Mouse (Mus musculus) myocyte (in vitro differentiated cells): ENCODE results near the gene Tmed9.

Source experiments
- E2F4 ChIP-seq: IDR thresholded peaks from one replicate; pipeline ENCODE4 v1.6.1; 2011; ENCODE audit warnings: mild to moderate bottlenecking, control low read depth, moderate library complexity; ENCODE audit not compliant: insufficient read depth
- MAX ChIP-seq: IDR thresholded peaks from one replicate; pipeline ENCODE4 v1.6.1; 2011; ENCODE audit warnings: low read depth, mild to moderate bottlenecking, control low read depth
- POLR2AphosphoS2 ChIP-seq: IDR thresholded peaks from one replicate; pipeline ENCODE4 v1.6.1; 2011; ENCODE audit warnings: low read depth, control low read depth; ENCODE audit not compliant: insufficient read length
- TCF12 ChIP-seq: IDR thresholded peaks from one replicate; pipeline ENCODE4 v1.6.1; 2011; ENCODE audit warnings: mild to moderate bottlenecking, control low read depth; ENCODE audit not compliant: poor library complexity, insufficient read depth, severe bottlenecking
- USF1 ChIP-seq: IDR thresholded peaks from one replicate; pipeline ENCODE4 v1.6.1; 2011; ENCODE audit warnings: low read depth, mild to moderate bottlenecking, control low read depth, moderate library complexity

DNA sequence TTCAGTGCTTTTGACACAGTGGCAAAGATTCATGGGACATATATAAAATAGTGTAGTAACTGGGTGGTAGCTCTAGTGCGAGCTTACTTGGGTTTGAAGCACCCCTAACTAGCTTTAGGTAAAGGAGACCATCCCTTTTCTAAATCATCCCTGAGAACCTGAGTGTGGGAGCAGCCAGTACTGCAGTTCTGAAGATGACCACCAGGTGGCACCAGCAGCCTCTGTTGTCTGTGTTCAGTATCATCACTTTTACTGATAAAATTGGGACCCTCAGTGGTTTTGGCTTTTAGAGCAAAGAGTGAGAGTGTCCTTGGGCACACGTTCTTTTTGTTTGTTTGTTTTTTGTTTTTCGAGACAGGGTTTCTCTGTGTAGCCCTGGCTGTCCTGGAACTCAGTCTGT is 28.1 kb downstream of the Tmed9 start:
- no peak for TF ChIP-seq TCF12
- no peak for TF ChIP-seq USF1
- TF ChIP-seq E2F4: no peak
- no peak for TF ChIP-seq MAX
- no peak for TF ChIP-seq POLR2AphosphoS2
